ENCODE assay signal across 14 mouse cellular contexts in the genomic region with DNA sequence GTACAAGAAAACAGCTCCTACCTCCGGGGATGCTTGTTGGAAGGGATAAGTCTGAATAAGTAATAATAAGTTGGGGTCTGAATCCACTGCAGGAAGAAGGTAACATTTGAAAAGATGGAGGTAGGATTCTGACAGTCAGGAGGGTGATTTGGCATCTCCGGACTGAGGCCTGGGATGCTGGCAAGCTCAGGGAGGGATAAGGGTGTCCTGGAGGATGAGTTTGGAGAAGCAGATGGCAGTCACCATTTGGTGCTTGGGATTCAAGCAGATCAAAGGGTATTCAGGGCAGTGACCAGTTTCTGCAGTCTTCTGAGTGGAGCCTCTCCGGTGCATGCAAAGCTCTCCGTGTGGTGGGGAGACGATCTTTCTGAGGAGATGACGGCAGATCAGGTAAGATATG.
"Had no signal": no experiment of that assay in that cellular context is flagged by ENCODE, and none has a peak within 500 bp of the region (broad histone marks: within the 10 kb centered on the region; RNA-seq: fewer than 3 reads in every experiment).

No protein-coding gene starts in this region.

- H3K9ac ChIP-seq: limb, embryonic 12.5 days; liver, embryonic 13.5 days; liver, postnatal 0 days; lung, embryonic 15.5 days; midbrain, embryonic 13.5 days; neural tube, embryonic 12.5 days had no signal

- H3K4me3 ChIP-seq: limb, embryonic 12.5 days; liver, embryonic 13.5 days; lung, embryonic 15.5 days; midbrain, embryonic 13.5 days; myocyte; neural tube, embryonic 12.5 days had no signal

- H3K4me1 ChIP-seq: liver, embryonic 13.5 days; lung, embryonic 15.5 days; midbrain, embryonic 13.5 days; neural tube, embryonic 12.5 days had no signal

- H3K4me2 ChIP-seq: limb, embryonic 12.5 days; liver, embryonic 13.5 days; lung, embryonic 15.5 days; midbrain, embryonic 13.5 days; neural tube, embryonic 12.5 days had no signal

- DNase-seq: kidney, postnatal 36 days; layer of hippocampus, adult 9-11 months; layer of hippocampus, postnatal 36 days; liver; liver, embryonic 13.5 days; liver, postnatal 0 days; retina, postnatal 1 day; right cerebral cortex, postnatal 25 days; thymus, postnatal 36 days had no signal

- H3K36me3 ChIP-seq: limb, embryonic 12.5 days; liver, embryonic 13.5 days; lung, embryonic 15.5 days; midbrain, embryonic 13.5 days; neural tube, embryonic 12.5 days had no signal

- ATAC-seq: liver, postnatal 0 days; midbrain, embryonic 13.5 days had no signal

- H3K9me3 ChIP-seq: limb, embryonic 12.5 days; liver, embryonic 13.5 days; lung, embryonic 15.5 days; midbrain, embryonic 13.5 days; neural tube, embryonic 12.5 days had no signal

- H3K27me3 ChIP-seq: liver, embryonic 13.5 days; neural tube, embryonic 12.5 days had no signal

- H3K27ac ChIP-seq: limb, embryonic 12.5 days; liver, embryonic 13.5 days; lung, embryonic 15.5 days; midbrain, embryonic 13.5 days; neural tube, embryonic 12.5 days had no signal
